Mouse (Mus musculus): ENCODE measurements around the gene Hcn3. TPM values are rescaled to one million over a fixed set of nuclear protein-coding genes. Genes with fewer than 3 reads are reported as not detected.

Hcn3 gene
- polyA plus RNA-seq, 1 experiment from 2014 or later: 1.8 TPM

- H3K4me1 ChIP-seq (replicated peaks; ENCODE audit: control insufficient read depth, insufficient read depth, low read length): peaks cover 12% of the 10 kb centered on the region
- H3K27ac ChIP-seq (ENCODE audit: low read depth): no peak overlapping the region
- WGBS: 91% methylated on average over 10 of the region's 10 CpGs
- H3K9me3 ChIP-seq (ENCODE audit: control insufficient read depth, low read length): no peaks in the 10 kb centered on the region
- no peaks in the 10 kb centered on the region for H3K27me3 ChIP-seq (replicated peaks; ENCODE audit: control insufficient read depth, insufficient read depth, low read length)
- H3K4me3 ChIP-seq (ENCODE audit: low read depth, low read length): no peak overlapping the region
- H3K36me3 ChIP-seq (ENCODE audit: control insufficient read depth, insufficient read depth, low read length): peaks cover 77% of the 10 kb centered on the region
- no peak overlapping the region for H3K4me2 ChIP-seq (ENCODE audit: low read length)
- DNase-seq (ENCODE audit: low spot score) (no peak), ATAC-seq (replicated peaks; ENCODE audit: low FRiP score, low TSS enrichment, low read depth) (no peak)
- no peak overlapping the region for H3K9ac ChIP-seq (ENCODE audit: low read length)
Measured at GRCm38 (mm10) chr3:89175544-89175943, 15.5 kb upstream of the Hcn3 start.

GRCm38 (mm10) chr3:89174844-89175243 lies 14.8 kb upstream of the Hcn3 start:
- no peak overlapping the region for H3K4me3 ChIP-seq (ENCODE audit: low read depth, low read length)
- 88% methylated on average over 11 of the region's 11 CpGs for WGBS
- no peaks in the 10 kb centered on the region for H3K27me3 ChIP-seq (replicated peaks; ENCODE audit: control insufficient read depth, insufficient read depth, low read length)
- no peak for DNase-seq (ENCODE audit: low spot score)
- H3K4me1 ChIP-seq (replicated peaks; ENCODE audit: control insufficient read depth, insufficient read depth, low read length): peaks cover 12% of the 10 kb centered on the region
- H3K27ac ChIP-seq (ENCODE audit: low read depth): no peak overlapping the region
- no peaks in the 10 kb centered on the region for H3K9me3 ChIP-seq (ENCODE audit: control insufficient read depth, low read length)
- no peak for ATAC-seq (replicated peaks; ENCODE audit: low FRiP score, low TSS enrichment, low read depth)
- H3K36me3 ChIP-seq (ENCODE audit: control insufficient read depth, insufficient read depth, low read length): peaks cover 77% of the 10 kb centered on the region
- no peak overlapping the region for H3K9ac ChIP-seq (ENCODE audit: low read length)
- no peak overlapping the region for H3K4me2 ChIP-seq (ENCODE audit: low read length)

- Histone ChIP-seq H3K27ac (ENCODE audit: low read depth) (no peak overlapping the region), H3K4me1 (replicated peaks; ENCODE audit: control insufficient read depth, insufficient read depth, low read length) (peaks cover 16% of the 10 kb centered on the region), H3K36me3 (ENCODE audit: control insufficient read depth, insufficient read depth, low read length) (peaks cover 52% of the 10 kb centered on the region), H3K27me3 (replicated peaks; ENCODE audit: control insufficient read depth, insufficient read depth, low read length) (no peaks in the 10 kb centered on the region), H3K4me2 (ENCODE audit: low read length) (no peak overlapping the region), H3K9me3 (ENCODE audit: control insufficient read depth, low read length) (no peaks in the 10 kb centered on the region), H3K9ac (ENCODE audit: low read length) (no peak overlapping the region), H3K4me3 (ENCODE audit: low read depth, low read length) (no peak overlapping the region)
- 96% methylated on average over 19 of the region's 19 CpGs for WGBS
- ATAC-seq (replicated peaks; ENCODE audit: low FRiP score, low TSS enrichment, low read depth): no peak
- DNase-seq (ENCODE audit: low spot score): no peak
Measured at GRCm38 (mm10) chr3:89166945-89167344, 6.9 kb upstream of the Hcn3 start.

- Histone ChIP-seq H3K36me3 (ENCODE audit: control insufficient read depth, insufficient read depth, low read length) (peaks cover 37% of the 10 kb centered on the region), H3K4me1 (replicated peaks; ENCODE audit: control insufficient read depth, insufficient read depth, low read length) (peaks cover 16% of the 10 kb centered on the region), H3K9me3 (ENCODE audit: control insufficient read depth, low read length) (no peaks in the 10 kb centered on the region), H3K27me3 (replicated peaks; ENCODE audit: control insufficient read depth, insufficient read depth, low read length) (no peaks in the 10 kb centered on the region), H3K27ac (ENCODE audit: low read depth) (peak overlapping the region; percentile 93), H3K4me2 (ENCODE audit: low read length) (peak overlapping the region; percentile 92), H3K9ac (ENCODE audit: low read length) (peak overlapping the region; percentile 96), H3K4me3 (ENCODE audit: low read depth, low read length) (peak overlapping the region; percentile 90)
- ATAC-seq (replicated peaks; ENCODE audit: low FRiP score, low TSS enrichment, low read depth) (no peak), DNase-seq (ENCODE audit: low spot score) (no peak)
- 22% methylated on average over 12 of the region's 12 CpGs for WGBS
Measured at GRCm38 (mm10) chr3:89165268-89165870, 5.4 kb upstream of the Hcn3 start.

GRCm38 (mm10) chr3:89164506-89165267 lies 4.7 kb upstream of the Hcn3 start, which contains the start of gene Clk2:
TSS of gene Clk2 (plus strand) at chr3:89164795.
- under 1% methylated on average over 73 of the region's 79 CpGs for WGBS
- Histone ChIP-seq H3K4me2 (ENCODE audit: low read length) (peak within 1 kb of the TSS; percentile 92), H3K9me3 (ENCODE audit: control insufficient read depth, low read length) (no peaks in the 10 kb centered on the region), H3K4me3 (ENCODE audit: low read depth, low read length) (peak within 1 kb of the TSS; percentile 90), H3K9ac (ENCODE audit: low read length) (peak within 1 kb of the TSS; percentile 96), H3K36me3 (ENCODE audit: control insufficient read depth, insufficient read depth, low read length) (peaks cover 30% of the 10 kb centered on the region), H3K4me1 (replicated peaks; ENCODE audit: control insufficient read depth, insufficient read depth, low read length) (peaks cover 16% of the 10 kb centered on the region), H3K27me3 (replicated peaks; ENCODE audit: control insufficient read depth, insufficient read depth, low read length) (no peaks in the 10 kb centered on the region), H3K27ac (ENCODE audit: low read depth) (peak within 1 kb of the TSS; percentile 93)
- peak; percentile 95 for ATAC-seq (replicated peaks; ENCODE audit: low FRiP score, low TSS enrichment, low read depth)
- peak; percentile 95 for DNase-seq (ENCODE audit: low spot score)

- H3K4me3 ChIP-seq (ENCODE audit: low read depth, low read length): peak overlapping the region; percentile 90
- no peaks in the 10 kb centered on the region; the same call in 1 of the 2 replicates for H3K27me3 ChIP-seq (replicated peaks; ENCODE audit: control insufficient read depth, insufficient read depth, low read length)
- DNase-seq (ENCODE audit: low spot score) (no peak), ATAC-seq (replicated peaks; ENCODE audit: low FRiP score, low TSS enrichment, low read depth) (no peak)
- H3K36me3 ChIP-seq (ENCODE audit: control insufficient read depth, insufficient read depth, low read length): peaks cover 21% of the 10 kb centered on the region
- no peak overlapping the region; the same call in 1 of the 2 replicates for H3K9ac ChIP-seq (ENCODE audit: low read length)
- H3K9me3 ChIP-seq (ENCODE audit: control insufficient read depth, low read length): no peaks in the 10 kb centered on the region
- H3K27ac ChIP-seq (ENCODE audit: low read depth): no peak overlapping the region
- peaks cover 20% of the 10 kb centered on the region for H3K4me1 ChIP-seq (replicated peaks; ENCODE audit: control insufficient read depth, insufficient read depth, low read length)
- peak overlapping the region; percentile 92 for H3K4me2 ChIP-seq (ENCODE audit: low read length)
- WGBS: 65% methylated on average over 5 of the region's 5 CpGs
Measured at GRCm38 (mm10) chr3:89163643-89164245, 3.7 kb upstream of the Hcn3 start.

- no peak for DNase-seq (ENCODE audit: low spot score)
- Histone ChIP-seq H3K9me3 (ENCODE audit: control insufficient read depth, low read length) (no peaks in the 10 kb centered on the region), H3K36me3 (ENCODE audit: control insufficient read depth, insufficient read depth, low read length) (peaks cover 15% of the 10 kb centered on the region), H3K9ac (ENCODE audit: low read length) (no peak overlapping the region), H3K4me2 (ENCODE audit: low read length) (no peak overlapping the region), H3K27me3 (replicated peaks; ENCODE audit: control insufficient read depth, insufficient read depth, low read length) (no peaks in the 10 kb centered on the region; the same call in 1 of the 2 replicates), H3K4me1 (replicated peaks; ENCODE audit: control insufficient read depth, insufficient read depth, low read length) (peaks cover 20% of the 10 kb centered on the region), H3K27ac (ENCODE audit: low read depth) (no peak overlapping the region), H3K4me3 (ENCODE audit: low read depth, low read length) (no peak overlapping the region)
- ATAC-seq (replicated peaks; ENCODE audit: low FRiP score, low TSS enrichment, low read depth): no peak
- WGBS: 76% methylated on average over 1 of the region's 1 CpGs
Measured at GRCm38 (mm10) chr3:89163123-89163522, 3.1 kb upstream of the Hcn3 start.

- Histone ChIP-seq H3K36me3 (ENCODE audit: control insufficient read depth, insufficient read depth, low read length) (0 out of 2 replicates have a peak, but pooled peaks cover 1% of the 10 kb centered on the region), H3K9ac (ENCODE audit: low read length) (no peak overlapping the region), H3K9me3 (ENCODE audit: control insufficient read depth, low read length) (no peaks in the 10 kb centered on the region), H3K27ac (ENCODE audit: low read depth) (no peak overlapping the region), H3K4me3 (ENCODE audit: low read depth, low read length) (no peak overlapping the region), H3K4me2 (ENCODE audit: low read length) (no peak overlapping the region), H3K4me1 (replicated peaks; ENCODE audit: control insufficient read depth, insufficient read depth, low read length) (peaks cover 20% of the 10 kb centered on the region), H3K27me3 (replicated peaks; ENCODE audit: control insufficient read depth, insufficient read depth, low read length) (no peaks in the 10 kb centered on the region; the same call in 1 of the 2 replicates)
- no peak for DNase-seq (ENCODE audit: low spot score)
- ATAC-seq (replicated peaks; ENCODE audit: low FRiP score, low TSS enrichment, low read depth): no peak
- 74% methylated on average over 4 of the region's 4 CpGs for WGBS
Measured at GRCm38 (mm10) chr3:89161786-89162185, 1.8 kb upstream of the Hcn3 start.

Measured in intestine, embryonic 14.5 days (tissue).